Comparison of ENCODE assay signal across 18 mouse cellular contexts in the genomic region with DNA sequence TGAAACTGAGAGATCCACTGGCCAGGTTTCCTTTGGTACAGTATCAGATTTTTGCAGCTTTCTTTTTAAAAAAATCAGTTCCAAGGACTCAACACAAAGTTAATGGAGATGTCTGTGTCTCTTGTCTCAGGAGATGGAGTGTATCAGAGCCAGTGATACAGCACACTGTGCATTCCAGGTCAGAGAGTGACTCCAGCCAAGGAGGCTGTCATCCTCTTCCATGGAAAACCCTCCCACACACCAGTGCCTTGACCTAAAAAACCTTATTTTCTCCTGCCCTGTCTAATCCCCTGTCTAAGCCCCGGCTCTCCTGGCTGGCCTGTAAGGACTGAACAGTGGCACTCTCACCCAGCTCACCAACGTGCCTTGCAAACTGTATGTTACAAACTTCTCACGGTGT.
"Had no signal": no experiment of that assay in that cellular context is flagged by ENCODE, and none has a peak within 500 bp of the region (broad histone marks: within the 10 kb centered on the region; RNA-seq: fewer than 3 reads in every experiment).

No protein-coding gene starts in this region.

- H3K27ac ChIP-seq: heart, embryonic 10.5 days; hindbrain, embryonic 13.5 days; hindbrain, embryonic 15.5 days; hindbrain, postnatal 0 days; layer of hippocampus, adult 2 months; left cerebral cortex, adult 2 months; limb, embryonic 10.5 days; limb, embryonic 12.5 days; liver, embryonic 13.5 days had no signal

- H3K9ac ChIP-seq: heart, embryonic 12.5 days; hindbrain, embryonic 13.5 days; hindbrain, embryonic 15.5 days; limb, embryonic 12.5 days; liver, embryonic 13.5 days had no signal

- H3K27me3 ChIP-seq: heart, embryonic 12.5 days; hindbrain, embryonic 13.5 days; hindbrain, embryonic 15.5 days; limb, embryonic 12.5 days; liver, embryonic 13.5 days had no signal

- H3K4me3 ChIP-seq: heart, embryonic 10.5 days; heart, embryonic 12.5 days; hindbrain, embryonic 13.5 days; hindbrain, embryonic 15.5 days; layer of hippocampus, adult 2 months; left cerebral cortex, adult 2 months; limb, embryonic 10.5 days; limb, embryonic 12.5 days; liver, embryonic 13.5 days had no signal

- DNase-seq: heart, adult 11 months; heart, postnatal 10 days; kidney, adult 11 months; kidney, adult 8-10 months; kidney, postnatal 10 days; kidney, postnatal 25 days; kidney, postnatal 4 days; liver; liver, embryonic 13.5 days had no signal

- H3K4me1 ChIP-seq: heart, embryonic 10.5 days had no signal

- H3K36me3 ChIP-seq: hindbrain, embryonic 15.5 days; limb, embryonic 10.5 days; limb, embryonic 12.5 days; liver, embryonic 13.5 days had no signal
